Mouse (Mus musculus) mouse embryonic stem cell (cell line): ENCODE results near the gene Ttc7b.

Experiments
- in situ Hi-C, 2 experiments: fragments of 300-500 bp; cut with MboI; formaldehyde crosslinking; loops; 1 replicate in 1 of 2; 3 replicates in 1 of 2; pipeline ENCODE4 v1.14.3; 2019 to 2020; ENCODE audit warnings: low sequenced_read_pairs in 2 of 2, low pct_unique_long_range_greater_than_20kb in 1 of 2, mixed read lengths in 1 of 2; ENCODE audit not compliant: unreplicated experiment in 1 of 2

Ttc7b gene

GRCm38 (mm10) chr12:100280972-100281794 is 239.4 kb downstream of the Ttc7b start:
- in situ Hi-C loops = loop anchor here in 1 of 2 experiments (25.0 kb wide), 1 partner anchor 294 kb away; no protein-coding TSS in a partner anchor

GRCm38 (mm10) chr12:100279898-100280297 is 240.7 kb downstream of the Ttc7b start:
- in situ Hi-C loops = loop anchor here in 1 of 2 experiments (25.0 kb wide), 1 partner anchor 293 kb away; no protein-coding TSS in a partner anchor

- in situ Hi-C loops = loop anchor here in 1 of 2 experiments (25.0 kb wide), 1 partner anchor 291 kb away; no protein-coding TSS in a partner anchor
Observed at GRCm38 (mm10) chr12:100278358-100278757, 242.3 kb downstream of the Ttc7b start.

GRCm38 (mm10) chr12:100277534-100277905 is 243.1 kb downstream of the Ttc7b start:
- in situ Hi-C loops = loop anchor here in 1 of 2 experiments (25.0 kb wide), 1 partner anchor 290 kb away; no protein-coding TSS in a partner anchor

GRCm38 (mm10) chr12:100276607-100277533 is 243.8 kb downstream of the Ttc7b start:
- in situ Hi-C loops = loop anchor here in 1 of 2 experiments (25.0 kb wide), 1 partner anchor 290 kb away; no protein-coding TSS in a partner anchor

- in situ Hi-C loops = loop anchor here in 1 of 2 experiments (25.0 kb wide), 1 partner anchor 289 kb away; no protein-coding TSS in a partner anchor
Observed at GRCm38 (mm10) chr12:100275850-100276249, 244.8 kb downstream of the Ttc7b start.

GRCm38 (mm10) chr12:100273033-100273432 is 247.6 kb downstream of the Ttc7b start:
- in situ Hi-C loops = no loop called here

- in situ Hi-C loops = no loop called here
Observed at GRCm38 (mm10) chr12:100269967-100270662, 250.5 kb downstream of the Ttc7b start.

GRCm38 (mm10) chr12:100268011-100268410 is 252.6 kb downstream of the Ttc7b start:
- in situ Hi-C loops = no loop called here

GRCm38 (mm10) chr12:100265546-100266309 is 254.9 kb downstream of the Ttc7b start:
- in situ Hi-C loops = no loop called here

GRCm38 (mm10) chr12:100264941-100265340 is 255.7 kb downstream of the Ttc7b start:
- in situ Hi-C loops = no loop called here

- in situ Hi-C loops = no loop called here
Observed at GRCm38 (mm10) chr12:100262846-100263245, 257.8 kb downstream of the Ttc7b start.

- in situ Hi-C loops = no loop called here
Observed at GRCm38 (mm10) chr12:100261761-100262160, 258.9 kb downstream of the Ttc7b start.

- in situ Hi-C loops = no loop called here
Observed at GRCm38 (mm10) chr12:100260151-100260550, 260.5 kb downstream of the Ttc7b start.

GRCm38 (mm10) chr12:100257779-100258178 is 262.8 kb downstream of the Ttc7b start:
- in situ Hi-C loops = no loop called here

- in situ Hi-C loops = no loop called here
Observed at GRCm38 (mm10) chr12:100255441-100255949, 265.1 kb downstream of the Ttc7b start.

- in situ Hi-C loops = no loop called here
Observed at GRCm38 (mm10) chr12:100254471-100254870, 266.2 kb downstream of the Ttc7b start.
